Mouse (Mus musculus) retina, adult 2 months (tissue): ENCODE measurements around the gene Astn2.

ENCODE experiments used
- DNase-seq: peaks from one replicate; pipeline ENCODE4 v3.0.0-alpha.2; 2012; ENCODE audit warnings: low read depth, low spot score

Gene Astn2

DNA sequence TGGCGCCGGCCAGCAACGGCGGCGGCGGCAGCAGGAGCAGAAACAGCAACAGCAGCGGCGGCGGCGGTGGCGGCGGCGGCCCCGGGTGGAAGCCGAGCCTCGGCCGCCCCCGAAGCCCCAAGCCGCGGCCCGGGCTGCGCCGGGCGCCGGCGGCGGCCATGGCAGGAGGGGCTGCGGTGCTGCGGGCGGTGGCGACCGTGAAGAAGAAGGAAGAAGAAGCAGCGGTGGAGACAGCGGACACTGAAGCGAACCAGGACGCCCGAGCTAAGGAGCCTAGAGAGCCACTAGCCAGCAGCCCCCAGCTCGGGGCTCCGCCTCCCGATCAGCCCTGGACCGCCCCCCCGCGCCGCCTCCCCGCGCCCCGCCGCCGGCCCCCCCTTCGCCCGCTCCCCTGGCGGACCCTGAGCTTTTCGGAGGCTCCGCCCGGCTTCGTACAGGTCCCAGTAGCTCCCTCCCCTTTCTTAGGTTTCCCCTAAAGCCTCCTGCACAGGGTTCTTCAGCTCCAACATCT is at the start of gene Astn2:
Astn2 (minus strand) TSS at position 411 of the 511 bp plus-strand sequence.
- no peak for DNase-seq

DNA sequence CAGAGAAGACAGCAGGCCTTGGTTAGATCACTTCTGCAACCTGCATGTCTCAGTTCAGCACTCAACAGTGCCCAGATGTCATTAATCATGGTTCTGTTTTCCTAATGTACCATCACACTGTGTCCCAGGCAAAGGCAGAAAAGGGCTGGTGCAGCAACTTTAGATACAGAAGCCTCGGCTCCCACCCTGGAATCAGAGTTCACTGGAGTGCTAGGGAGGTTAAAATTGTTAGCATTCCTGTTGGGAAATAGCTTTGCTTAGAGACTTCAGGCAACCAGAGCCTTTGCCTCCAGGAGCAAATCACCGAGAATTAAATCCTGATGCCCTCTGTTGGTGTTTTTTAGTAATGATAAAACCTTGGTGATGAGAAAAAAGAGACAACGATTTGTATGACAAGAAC is 45.7 kb upstream of the Astn2 start:
- no peak for DNase-seq

DNA sequence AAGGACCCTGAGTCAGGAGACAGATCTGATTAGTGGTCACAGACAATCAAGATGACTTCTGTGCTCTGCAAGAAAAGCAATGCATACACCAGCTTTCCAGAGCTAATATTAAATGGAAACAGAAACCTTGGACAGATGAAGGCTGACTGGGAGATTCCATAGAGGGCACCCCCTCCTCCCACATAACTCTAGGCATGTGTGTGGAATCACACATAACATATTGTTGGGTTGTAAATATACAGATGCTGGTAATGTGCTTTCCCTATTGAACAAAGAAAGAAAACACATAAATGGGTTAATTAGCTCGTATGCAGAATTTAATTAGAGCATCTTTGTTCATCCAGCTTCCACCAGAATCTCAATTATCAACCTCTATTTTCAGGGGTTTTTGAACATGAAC is 26.8 kb upstream of the Astn2 start:
- no peak for DNase-seq

DNA sequence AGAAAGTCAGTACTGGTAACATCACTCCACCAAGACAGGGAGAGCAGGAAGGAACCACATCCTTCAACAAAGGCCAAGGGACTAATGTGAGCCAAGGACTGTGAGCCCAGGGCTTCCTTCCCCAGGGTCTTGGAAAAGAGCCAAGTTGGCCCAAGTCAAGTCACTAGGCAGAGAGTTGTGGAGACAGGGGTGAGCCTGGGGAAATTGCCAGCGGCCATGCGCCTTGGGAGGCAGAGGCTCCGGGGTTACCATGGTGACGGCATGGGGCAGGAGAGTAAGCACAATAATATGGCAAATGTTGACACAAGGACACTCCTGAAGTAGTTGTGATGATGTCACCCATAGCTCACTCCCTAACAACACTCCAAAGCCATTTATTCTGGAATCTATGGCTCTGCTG is 21.4 kb upstream of the Astn2 start:
- DNase-seq, result no peak

GRCm38 (mm10) chr4:66414778-66415177 is 10.4 kb upstream of the Astn2 start:
- DNase-seq, result no peak

DNA sequence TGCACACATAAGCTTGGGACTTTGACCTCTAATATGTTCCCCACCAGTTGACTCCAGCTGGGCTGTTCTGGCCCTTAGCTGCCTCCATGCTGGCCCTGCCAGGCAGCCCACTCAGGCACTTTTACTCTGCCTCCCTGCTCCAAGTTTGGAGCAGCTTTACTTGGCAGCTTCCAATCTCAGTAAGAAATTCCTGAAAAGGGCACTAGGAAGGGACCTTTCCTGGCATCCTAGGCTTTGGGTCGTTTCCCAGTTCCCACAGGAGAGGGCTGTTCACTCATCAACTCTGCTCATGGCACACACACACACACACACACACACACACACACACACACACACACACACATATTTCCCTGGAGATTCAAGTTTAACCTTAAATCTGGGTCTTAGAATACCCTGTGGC is 675 bp upstream of the Astn2 start:
- DNase-seq, result no peak

DNA sequence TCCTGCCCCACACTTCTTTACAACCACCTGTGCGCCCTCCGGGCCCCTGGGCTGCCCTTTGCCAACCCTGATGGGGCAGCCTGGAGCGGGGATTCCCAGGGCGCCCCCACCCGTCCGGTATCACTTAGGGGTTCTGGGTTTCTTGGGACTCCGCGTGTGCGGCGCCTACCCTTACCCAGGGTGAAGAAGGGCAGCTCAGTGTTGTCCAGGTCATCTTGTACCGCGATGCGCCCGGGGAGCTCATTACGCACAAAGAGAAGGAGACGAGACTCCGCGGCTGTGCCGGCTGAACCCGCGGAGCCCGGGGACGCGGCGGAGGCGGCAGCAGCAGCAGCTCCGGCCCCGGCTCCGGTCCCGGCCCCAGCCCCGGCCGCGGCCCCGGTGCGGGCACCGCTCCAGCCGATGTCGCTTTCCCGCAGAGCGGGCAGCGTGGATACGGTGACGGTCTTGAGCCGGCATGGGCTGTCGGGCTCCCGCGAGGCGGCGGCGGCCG is 657 bp downstream of the Astn2 start:
- no peak for DNase-seq

DNA sequence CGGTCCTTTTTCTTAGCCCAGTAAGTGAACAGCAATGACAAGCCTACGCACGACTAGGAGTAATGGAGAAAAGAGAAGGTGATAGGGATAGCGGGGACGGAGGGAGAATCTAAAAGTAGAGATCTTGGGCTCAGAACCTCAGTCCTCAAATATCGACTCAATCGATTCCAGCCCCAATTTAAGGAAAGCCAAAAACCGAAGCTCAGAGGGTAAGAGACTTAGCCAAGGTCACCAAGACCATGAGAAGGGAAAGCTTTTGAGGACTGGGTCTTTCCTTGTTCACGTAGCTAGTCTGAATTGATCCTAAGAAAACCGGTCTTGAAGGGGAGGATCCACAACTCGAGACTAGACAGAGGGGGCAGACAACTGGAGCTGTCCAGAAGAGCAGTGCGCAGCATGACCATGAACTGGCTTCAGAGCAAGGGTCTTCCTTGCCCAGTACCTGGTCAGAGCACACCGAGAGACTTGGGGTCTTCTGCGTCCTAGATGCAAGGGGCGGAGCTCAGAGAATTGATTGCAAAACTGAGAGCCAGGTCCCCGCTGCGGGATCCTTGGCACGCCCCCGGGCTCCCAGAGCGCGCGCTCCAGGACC is 1.2 kb downstream of the Astn2 start:
- no peak for DNase-seq

DNA sequence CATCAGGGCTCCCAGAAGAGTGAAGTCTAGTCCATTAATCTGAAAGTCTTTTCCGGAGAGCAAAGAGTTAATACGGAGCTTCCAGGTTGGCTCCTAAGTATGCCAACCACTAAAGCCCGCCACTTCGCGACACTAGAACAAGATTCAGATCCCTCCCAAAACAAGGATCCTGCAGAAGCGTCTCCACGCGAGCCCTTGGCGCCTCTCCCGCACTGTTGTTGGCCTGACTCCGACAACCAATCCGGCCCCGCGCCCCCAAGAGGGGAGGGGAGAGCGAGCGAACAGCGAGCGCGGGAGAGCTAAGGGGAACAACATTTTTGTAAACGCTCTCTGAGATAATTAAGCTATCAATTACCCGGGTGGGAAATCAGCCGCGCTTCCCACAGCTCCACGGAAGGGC is 1.8 kb downstream of the Astn2 start:
- no peak for DNase-seq

GRCm38 (mm10) chr4:66401186-66401681 is 3.2 kb downstream of the Astn2 start:
- DNase-seq, result no peak

DNA sequence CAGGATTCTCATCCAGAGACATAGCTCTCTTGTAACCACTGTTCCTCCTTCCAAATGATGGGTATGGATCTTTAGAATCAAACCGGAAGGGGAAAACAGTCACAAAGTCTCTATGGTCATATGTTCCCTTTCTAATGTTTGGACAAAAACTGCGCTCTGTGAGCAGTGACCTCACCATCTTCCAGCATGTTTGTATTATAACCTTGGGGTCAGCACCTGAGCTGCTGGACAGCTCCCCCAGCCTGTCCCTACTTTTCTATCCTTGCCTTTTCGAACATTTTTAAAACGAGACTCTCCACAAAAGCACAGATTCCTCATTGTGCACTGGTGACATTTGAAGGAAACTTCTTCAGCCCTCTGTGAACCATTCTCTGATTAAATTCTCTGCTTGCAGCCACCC is 5.3 kb downstream of the Astn2 start:
- no peak for DNase-seq

GRCm38 (mm10) chr4:66397216-66397615 is 7.2 kb downstream of the Astn2 start:
- DNase-seq, result no peak

DNA sequence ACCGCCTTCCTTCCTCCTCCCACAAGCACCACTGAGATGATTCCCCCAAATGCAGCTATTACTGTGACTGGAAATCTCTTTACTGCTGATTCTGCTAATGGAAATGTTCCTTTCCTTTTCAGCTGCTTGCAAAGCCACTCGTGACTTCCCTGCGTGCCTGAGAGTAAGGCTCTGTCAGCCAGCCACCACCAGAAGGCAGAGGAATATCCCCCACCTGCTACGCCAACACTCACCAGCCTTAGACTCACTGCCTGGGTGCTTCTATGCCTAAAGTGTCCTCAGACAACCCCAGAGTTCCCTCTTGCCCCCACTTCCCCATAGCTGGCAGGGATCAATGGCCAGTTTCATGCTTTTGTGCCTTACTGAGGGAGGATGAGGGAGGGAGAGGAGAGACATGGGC is 11.1 kb downstream of the Astn2 start:
- DNase-seq, result no peak

- DNase-seq, result no peak
Measured at GRCm38 (mm10) chr4:66390480-66390879, 13.9 kb downstream of the Astn2 start.

- DNase-seq, result no peak
Measured at GRCm38 (mm10) chr4:66378586-66378985, 25.8 kb downstream of the Astn2 start.

DNA sequence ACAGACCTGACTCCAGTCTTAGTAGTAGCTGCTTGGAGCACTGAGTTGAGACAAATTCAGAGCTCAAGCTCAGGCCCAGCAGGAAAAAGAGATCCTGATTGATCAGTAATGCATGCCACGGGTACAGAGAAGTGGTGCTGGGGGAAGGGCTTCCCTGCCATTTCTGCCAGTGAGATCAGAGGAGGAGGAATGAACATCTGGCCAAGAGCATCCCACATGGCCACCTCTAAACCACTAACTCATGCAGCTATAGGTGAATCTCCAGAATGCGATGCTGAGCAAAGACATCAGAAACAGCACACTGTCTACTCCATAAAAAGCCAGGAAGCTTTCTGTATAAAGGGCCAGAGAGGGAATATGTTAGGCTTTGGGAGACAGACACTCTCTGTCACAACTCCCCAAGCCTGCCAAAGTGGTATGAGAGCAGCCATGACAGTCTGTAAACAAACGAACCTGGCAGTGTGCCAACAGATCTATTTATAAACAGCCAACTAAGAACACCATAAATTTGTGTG is 33.8 kb downstream of the Astn2 start:
- no peak for DNase-seq

- DNase-seq, result no peak
Measured at GRCm38 (mm10) chr4:66365500-66365899, 38.9 kb downstream of the Astn2 start.

DNA sequence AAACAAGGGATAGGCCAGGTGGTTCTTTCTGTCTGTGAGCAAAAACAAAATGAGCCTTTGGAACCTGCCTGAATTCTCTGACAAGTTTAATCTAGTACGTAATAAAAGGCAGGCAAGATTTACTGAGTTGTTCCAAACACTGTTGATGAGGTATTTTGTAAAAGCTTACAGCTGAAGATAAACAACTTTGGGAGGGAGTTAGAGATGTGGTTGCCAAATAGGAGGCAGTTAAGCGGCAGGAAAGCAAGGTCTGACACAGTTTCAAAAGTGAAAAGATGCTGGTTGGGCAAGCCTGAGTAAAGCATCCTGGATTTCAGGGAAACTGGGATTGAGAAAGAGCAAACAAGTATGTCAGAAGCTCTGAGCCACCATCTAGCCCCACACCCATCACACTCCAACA is 59.8 kb downstream of the Astn2 start:
- no peak for DNase-seq

DNA sequence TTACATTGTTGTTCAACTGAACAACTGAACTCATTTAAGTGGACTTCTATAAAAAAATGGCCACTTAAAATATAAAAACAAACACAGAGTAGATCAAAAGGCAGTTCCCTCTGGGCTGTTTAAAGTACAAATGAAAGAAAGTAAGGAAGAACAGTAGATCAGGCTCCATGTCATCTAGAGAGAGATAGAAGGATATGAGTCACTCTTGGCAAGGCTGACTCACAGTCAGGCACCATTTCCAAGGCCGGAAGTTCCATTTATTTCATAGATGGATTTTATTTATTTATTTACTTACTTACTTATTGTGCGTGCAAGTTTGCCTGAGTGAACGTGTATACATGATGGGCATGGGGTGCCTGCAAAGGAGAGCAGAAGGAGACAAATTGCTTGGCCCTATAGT is 67.0 kb downstream of the Astn2 start:
- DNase-seq, result no peak

DNA sequence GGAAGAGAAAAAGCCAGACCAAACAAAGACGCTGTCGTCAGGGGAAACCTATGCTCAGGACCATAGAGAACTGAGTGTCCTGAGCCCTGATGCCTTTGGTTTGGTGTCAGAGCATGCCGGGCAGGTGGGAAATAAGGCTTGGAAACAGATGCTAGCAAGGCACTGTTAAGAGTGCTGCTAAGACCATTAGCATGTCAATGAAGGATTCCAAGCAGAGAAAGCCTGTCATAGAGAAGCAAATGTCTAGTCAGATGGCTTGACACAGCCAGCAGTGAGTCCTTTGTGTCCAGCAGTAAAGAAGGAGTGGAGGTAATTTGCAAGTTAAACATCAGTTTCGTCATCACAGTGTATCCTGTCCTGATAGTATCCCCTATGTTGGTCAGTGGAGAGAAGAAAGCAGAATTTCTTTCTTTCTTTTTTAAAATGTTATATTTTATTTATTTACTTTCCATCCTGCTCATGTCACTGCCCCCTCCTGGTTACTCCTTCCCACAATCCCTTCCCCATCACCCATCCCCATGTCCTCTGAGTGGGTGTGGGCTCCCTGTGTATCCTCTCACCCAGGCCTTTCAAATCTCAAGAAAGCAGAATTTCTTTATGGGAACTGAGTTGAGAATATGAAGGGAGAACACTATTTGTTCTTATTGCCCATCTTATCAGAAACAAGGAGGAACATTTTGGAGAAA is 73.7 kb downstream of the Astn2 start:
- no peak for DNase-seq

GRCm38 (mm10) chr4:66321051-66321450 is 83.4 kb downstream of the Astn2 start:
- DNase-seq, result no peak

GRCm38 (mm10) chr4:66314806-66315484 is 89.5 kb downstream of the Astn2 start:
- DNase-seq, result no peak
